Mouse (Mus musculus) cortical plate, adult 2 months (tissue): ENCODE data around the gene Sat2. TPM values are rescaled to one million over a fixed set of nuclear protein-coding genes. Genes with fewer than 3 reads are reported as not detected.

Experiments
- H3K27ac ChIP-seq: fragments of 200-500 bp; 2 replicates; pipeline ENCODE4 v1.5.1; 2012; ENCODE audit warnings: low read length, control low read depth, inconsistent platforms; ENCODE audit not compliant: insufficient read depth
- H3K4me1 ChIP-seq: fragments of 200-500 bp; 2 replicates; pipeline ENCODE4 v1.6.1; 2011; ENCODE audit warnings: low read length; ENCODE audit not compliant: control insufficient read depth, insufficient read depth
- H3K4me3 ChIP-seq: fragments of 200-500 bp; 2 replicates; pipeline ENCODE4 v1.5.1; 2011; ENCODE audit warnings: mild to moderate bottlenecking, low read length, control low read depth; ENCODE audit not compliant: insufficient read depth
- CTCF ChIP-seq: fragments of 200-500 bp; IDR thresholded peaks from 2 replicates; pipeline ENCODE4 v1.5.1; 2011; ENCODE audit warnings: mild to moderate bottlenecking, control low read depth, low read length; ENCODE audit not compliant: insufficient read depth; ENCODE audit errors: extremely low read depth
- POLR2A ChIP-seq: fragments of 200-500 bp; IDR thresholded peaks from 2 replicates; pipeline ENCODE4 v1.6.1; 2011; ENCODE audit warnings: mild to moderate bottlenecking, low read length, control low read depth; ENCODE audit not compliant: insufficient read depth; ENCODE audit errors: extremely low read depth
- polyA plus RNA-seq: library from polyadenylated mRNA; depleted of rRNA; stranded (reverse); fragments of >200 nt; gene quantifications from 2 replicates; pipeline ENCODE4 v1.2.3, GENCODE M21; 2012; rRNA removed

The Sat2 gene
- polyA plus RNA-seq, 1 experiment = 18.1 TPM

GRCm38 (mm10) chr11:69665457-69665960 is 43.7 kb downstream of the Sat2 start:
- H3K27ac ChIP-seq = peak overlapping the region; percentile 9; the same call in 1 of the 2 replicates
- H3K4me1 ChIP-seq = no peaks in the 10 kb centered on the region; the same call in 1 of the 2 replicates
- TF ChIP-seq CTCF (no peak), POLR2A (no peak)
- no peak overlapping the region for H3K4me3 ChIP-seq

DNA sequence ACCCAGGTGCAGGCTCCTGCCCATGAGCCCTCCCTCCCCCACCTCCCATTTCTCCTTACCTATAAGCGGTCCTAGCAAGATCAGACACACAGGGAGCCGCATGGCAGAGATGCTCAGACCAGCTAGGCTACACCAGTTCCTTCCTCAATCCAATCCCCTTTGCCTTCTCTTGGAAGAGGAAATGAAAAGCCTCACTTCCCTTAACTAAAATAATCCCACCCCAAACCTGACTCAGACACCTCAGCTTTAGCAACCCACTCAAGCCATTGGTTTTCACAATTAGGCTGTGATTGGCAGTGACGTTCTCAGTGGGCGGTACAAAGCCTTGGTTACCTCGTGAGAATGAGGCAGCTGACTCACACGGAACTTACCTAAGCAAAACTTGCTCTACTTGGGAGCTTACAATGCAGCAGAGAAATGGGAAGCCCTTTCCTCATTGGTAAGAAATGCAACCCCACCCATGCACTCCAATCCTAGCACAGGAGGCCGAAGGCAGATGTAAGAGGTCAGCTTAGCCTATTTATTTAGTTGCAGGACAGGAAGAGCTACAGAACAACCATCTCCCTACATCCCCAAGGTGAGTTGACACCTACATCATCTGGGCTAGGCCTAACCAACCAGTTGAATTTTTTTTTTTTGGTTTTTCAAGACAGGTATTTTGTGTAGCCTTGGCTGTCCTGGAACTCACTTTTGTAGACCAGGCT is 44.3 kb downstream of the Sat2 start, which contains the start of gene Cd68:
TSS of gene Cd68 (minus strand) at position 193 of the 704 bp plus-strand sequence.
- H3K27ac ChIP-seq = peak within 1 kb of the TSS; percentile 9; the same call in 1 of the 2 replicates
- no peaks in the 10 kb centered on the region; the same call in 1 of the 2 replicates for H3K4me1 ChIP-seq
- TF ChIP-seq POLR2A (peak; percentile 21; the same call in 1 of the 2 replicates), CTCF (no peak)
- no peak within 1 kb of the TSS for H3K4me3 ChIP-seq

- no peak overlapping the region for H3K27ac ChIP-seq
Measured at GRCm38 (mm10) chr11:69666665-69667005, 44.8 kb downstream of the Sat2 start.

GRCm38 (mm10) chr11:69670786-69671725 is 49.2 kb downstream of the Sat2 start:
- no peak; the same call in 1 of the 2 replicates for TF ChIP-seq POLR2A
- no peak for TF ChIP-seq CTCF
- Histone ChIP-seq H3K27ac (peak overlapping the region; percentile 95), H3K4me3 (peak overlapping the region; percentile 91), H3K4me1 (no peaks in the 10 kb centered on the region; the same call in 1 of the 2 replicates)

More at GRCm38 (mm10) chr11:69666665-69667005, 44.8 kb downstream of the Sat2 start:
- no peak for TF ChIP-seq POLR2A
- no peak for TF ChIP-seq CTCF
- Histone ChIP-seq H3K4me3 (no peak overlapping the region), H3K4me1 (no peaks in the 10 kb centered on the region; the same call in 1 of the 2 replicates)

DNA sequence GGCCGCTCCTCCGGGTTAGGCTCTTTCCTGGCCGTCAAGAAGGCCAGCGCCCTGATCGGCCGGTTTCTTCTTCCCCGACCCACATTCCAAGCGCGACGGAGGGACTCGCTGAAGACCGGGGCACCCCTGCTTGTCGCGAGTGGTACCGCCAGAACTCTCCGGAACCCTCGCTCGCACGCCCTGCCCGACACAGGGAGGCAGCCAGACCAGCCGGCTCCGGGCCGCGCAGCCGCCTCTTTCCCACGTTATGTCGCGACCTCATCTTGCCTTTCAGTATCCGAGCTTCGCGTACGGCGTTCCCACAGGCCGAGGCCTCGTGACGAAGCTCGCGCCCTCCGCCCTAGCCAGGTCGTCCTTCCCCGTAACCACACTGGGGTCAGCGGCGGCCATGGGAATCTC is 49.9 kb downstream of the Sat2 start:
- peak overlapping the region; percentile 91 for H3K4me3 ChIP-seq
- TF ChIP-seq CTCF (no peak), POLR2A (no peak)
- no peaks in the 10 kb centered on the region; the same call in 1 of the 2 replicates for H3K4me1 ChIP-seq
- H3K27ac ChIP-seq = peak overlapping the region; percentile 95

DNA sequence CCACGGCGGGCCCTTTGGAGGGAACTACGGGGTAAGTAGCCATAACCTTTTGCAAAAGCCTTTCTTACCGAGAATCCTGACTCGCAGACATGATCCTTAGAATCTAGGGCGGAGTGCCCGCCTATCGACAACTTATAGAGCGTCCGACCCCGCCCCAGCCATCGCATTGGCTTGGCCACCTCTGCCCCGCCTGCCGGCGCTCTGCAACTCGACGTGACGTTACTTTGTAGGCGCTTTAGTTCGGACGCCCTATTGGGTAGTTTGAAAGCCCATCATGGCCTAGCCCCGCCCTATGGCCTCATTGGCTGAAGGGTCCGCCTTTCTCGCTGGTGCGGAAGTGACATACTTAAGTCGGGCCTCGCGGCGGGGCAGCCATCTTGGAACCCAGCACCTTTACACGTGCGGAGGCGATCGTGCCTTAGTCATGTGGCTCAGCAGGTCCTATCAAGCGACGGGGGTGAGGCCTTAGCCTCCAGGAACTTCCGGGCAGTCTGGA is 50.4 kb downstream of the Sat2 start, which contains the start of gene Eif4a1:
TSS of gene Eif4a1 (minus strand) at position 213 of the 496 bp plus-strand sequence.
- Histone ChIP-seq H3K27ac (peak within 1 kb of the TSS; percentile 95), H3K4me3 (peak within 1 kb of the TSS; percentile 91), H3K4me1 (no peaks in the 10 kb centered on the region; the same call in 1 of the 2 replicates)
- no peak for TF ChIP-seq CTCF
- peak; percentile 98 for TF ChIP-seq POLR2A

Other genes starting within 250 kb of the Sat2 start
- gene Naa38, start 226.5 kb upstream of the Sat2 start, polyA plus RNA-seq = 215 and 222 TPM in 2 replicates
- 34.3 and 35.6 TPM in 2 replicates for gene Cyb5d1, start 226.4 kb upstream of the Sat2 start, polyA plus RNA-seq
- 6.5 and 6.8 TPM in 2 replicates for gene Tmem88, start 223.8 kb upstream of the Sat2 start, polyA plus RNA-seq
- gene Kdm6b, start 208.3 kb upstream of the Sat2 start, polyA plus RNA-seq = 5.0 and 5.3 TPM in 2 replicates
- gene Dnah2, start 72.9 kb upstream of the Sat2 start, polyA plus RNA-seq = 1.6 and 2.1 TPM in 2 replicates
- gene Efnb3, start 61.8 kb upstream of the Sat2 start, polyA plus RNA-seq = 68.2 and 77.1 TPM in 2 replicates
- gene Wrap53, start 41.8 kb upstream of the Sat2 start, polyA plus RNA-seq = 13.6 and 14.3 TPM in 2 replicates
- 33.9 and 35.1 TPM in 2 replicates for gene Trp53, start 41.7 kb upstream of the Sat2 start, polyA plus RNA-seq
- gene Atp1b2, start 16.1 kb upstream of the Sat2 start, polyA plus RNA-seq = 362 and 374 TPM in 2 replicates
- 0.06 and 0.08 TPM in 2 replicates for gene Shbg, start 4.1 kb upstream of the Sat2 start, polyA plus RNA-seq
- gene Fxr2, start 11.0 kb downstream of the Sat2 start, polyA plus RNA-seq = 132 and 158 TPM in 2 replicates
- gene Sox15, start 33.3 kb downstream of the Sat2 start, polyA plus RNA-seq = 0.25 and 0.28 TPM in 2 replicates
- 89.7 and 92.8 TPM in 2 replicates for gene Mpdu1, start 40.6 kb downstream of the Sat2 start, polyA plus RNA-seq
- 11.3 and 13.1 TPM in 2 replicates for gene Cd68, start 44.1 kb downstream of the Sat2 start, polyA plus RNA-seq
- gene Eif4a1, start 50.4 kb downstream of the Sat2 start, polyA plus RNA-seq = 323 and 335 TPM in 2 replicates
- gene Senp3, start 60.1 kb downstream of the Sat2 start, polyA plus RNA-seq = 120 and 133 TPM in 2 replicates
- 6.1 and 7.5 TPM in 2 replicates for gene Tnfsf13, start 63.8 kb downstream of the Sat2 start, polyA plus RNA-seq
- gene Tnfsf12, start 73.8 kb downstream of the Sat2 start, polyA plus RNA-seq = 19.8 and 22.5 TPM in 2 replicates
- gene Tnfsfm13, start 74.1 kb downstream of the Sat2 start, polyA plus RNA-seq = 3.8 and 4.3 TPM in 2 replicates
- gene Polr2a, start 136.6 kb downstream of the Sat2 start, polyA plus RNA-seq = 21.7 and 23.2 TPM in 2 replicates
- 0.06 TPM in 1 of 2 replicates, not detected in the other for gene Slc35g3, start 139.9 kb downstream of the Sat2 start, polyA plus RNA-seq
- 56.7 and 58.2 TPM in 2 replicates for gene Zbtb4, start 143.9 kb downstream of the Sat2 start, polyA plus RNA-seq
- 1.4 and 2.1 TPM in 2 replicates for gene Chrnb1, start 173.9 kb downstream of the Sat2 start, polyA plus RNA-seq
- 17.3 and 17.6 TPM in 2 replicates for gene Fgf11, start 179.8 kb downstream of the Sat2 start, polyA plus RNA-seq
- 0.06 TPM in 1 of 2 replicates, not detected in the other for gene Tmem102, start 183.6 kb downstream of the Sat2 start, polyA plus RNA-seq
- gene Gm39566, start 193.3 kb downstream of the Sat2 start, polyA plus RNA-seq = not detected in 2 replicates
- not detected in 2 replicates for gene Spem2, start 196.4 kb downstream of the Sat2 start, polyA plus RNA-seq
- gene Spem1, start 200.2 kb downstream of the Sat2 start, polyA plus RNA-seq = 0.10 and 0.15 TPM in 2 replicates
- 112 and 116 TPM in 2 replicates for gene Nlgn2, start 215.8 kb downstream of the Sat2 start, polyA plus RNA-seq
- gene Tmem256, start 216.5 kb downstream of the Sat2 start, polyA plus RNA-seq = 234 and 244 TPM in 2 replicates
- 35.3 and 36.5 TPM in 2 replicates for gene Plscr3, start 224.4 kb downstream of the Sat2 start, polyA plus RNA-seq
- 0.08 and 0.25 TPM in 2 replicates for gene Tnk1, start 236.7 kb downstream of the Sat2 start, polyA plus RNA-seq